Mouse (Mus musculus) kidney, adult 2 months (tissue): ENCODE results near the gene Zfp523. TPM values are rescaled to one million over a fixed set of nuclear protein-coding genes. Genes with fewer than 3 reads are reported as not detected.

Experiments used
- DNase-seq: peaks from one replicate; pipeline ENCODE4 v3.0.0; 2021
- H3K27ac ChIP-seq: fragments of 200-500 bp; 2 replicates; pipeline ENCODE4 v1.5.1; 2012; ENCODE audit warnings: low read depth, low read length, control low read depth, inconsistent platforms; ENCODE audit not compliant: insufficient read depth
- H3K27me3 ChIP-seq: fragments of 200-500 bp; replicated peaks from 2 replicates; pipeline ENCODE4 v1.6.1; 2012; ENCODE audit warnings: mild to moderate bottlenecking, moderate library complexity, low read length, inconsistent platforms; ENCODE audit not compliant: control insufficient read depth, insufficient read depth
- H3K36me3 ChIP-seq: fragments of 200-500 bp; 2 replicates; pipeline ENCODE4 v1.6.1; 2012; ENCODE audit warnings: mild to moderate bottlenecking, moderate library complexity, low read length, inconsistent platforms; ENCODE audit not compliant: control insufficient read depth, insufficient read depth
- H3K4me1 ChIP-seq: fragments of 200-500 bp; 2 replicates; pipeline ENCODE4 v1.6.1; 2011; ENCODE audit warnings: low read length; ENCODE audit not compliant: control insufficient read depth, insufficient read depth
- H3K4me3 ChIP-seq: fragments of 200-500 bp; 2 replicates; pipeline ENCODE4 v1.5.1; 2011; ENCODE audit warnings: mild to moderate bottlenecking, low read depth, low read length, control low read depth; ENCODE audit not compliant: insufficient read depth
- CTCF ChIP-seq: fragments of 200-500 bp; conservative IDR thresholded peaks from 2 replicates; pipeline ENCODE4 v1.5.1; 2011; ENCODE audit warnings: low read depth, mild to moderate bottlenecking, control low read depth, low read length, moderate library complexity, mixed read lengths; ENCODE audit not compliant: insufficient read depth, insufficient read length
- POLR2A ChIP-seq: fragments of 200-500 bp; IDR thresholded peaks from one replicate; pipeline ENCODE4 v1.6.1; 2011; ENCODE audit warnings: low read depth, low read length, control low read depth
- WGBS: fragments of 180-500 bp; shearing (Covaris S2); methylation state at CpG from one replicate; pipeline ENCODE4 v1.1.7; 2018; 5-methylcytosine and 5-hydroxymethylcytosine counted together
- polyA plus RNA-seq: library from polyadenylated mRNA; depleted of rRNA; stranded (reverse); fragments of >200 nt; gene quantifications from 2 replicates; pipeline ENCODE4 v1.2.3, GENCODE M21; 2012

Zfp523 gene
- polyA plus RNA-seq, 1 experiment: 54.1 TPM

DNA sequence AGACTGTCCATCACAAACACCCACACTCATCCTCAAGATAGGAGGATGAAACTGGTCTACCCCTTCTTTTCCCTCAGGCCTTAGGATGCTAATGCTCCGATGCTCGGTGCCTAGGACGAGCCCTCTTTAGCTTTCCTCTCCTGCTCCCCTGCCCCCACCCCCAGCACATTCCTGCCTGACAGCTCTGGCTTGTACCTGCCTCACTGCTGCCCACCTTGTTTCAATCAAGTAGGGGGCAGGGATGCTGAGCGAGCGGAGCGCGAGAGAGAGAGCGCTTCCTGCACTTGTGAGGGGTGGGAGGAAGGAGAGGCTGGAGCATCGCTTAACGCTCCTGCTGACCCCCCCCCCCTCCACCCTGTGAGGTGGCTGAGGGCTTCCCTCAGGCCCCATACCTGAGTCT is 16.6 kb upstream of the Zfp523 start:
- Histone ChIP-seq H3K27me3 (no peaks in the 10 kb centered on the region), H3K27ac (no peak overlapping the region), H3K4me1 (no peaks in the 10 kb centered on the region), H3K4me3 (no peak overlapping the region), H3K36me3 (no peaks in the 10 kb centered on the region)
- TF ChIP-seq POLR2A (no peak), CTCF (no peak)
- WGBS: 45% methylated on average over 10 of the region's 10 CpGs
- no peak for DNase-seq

DNA sequence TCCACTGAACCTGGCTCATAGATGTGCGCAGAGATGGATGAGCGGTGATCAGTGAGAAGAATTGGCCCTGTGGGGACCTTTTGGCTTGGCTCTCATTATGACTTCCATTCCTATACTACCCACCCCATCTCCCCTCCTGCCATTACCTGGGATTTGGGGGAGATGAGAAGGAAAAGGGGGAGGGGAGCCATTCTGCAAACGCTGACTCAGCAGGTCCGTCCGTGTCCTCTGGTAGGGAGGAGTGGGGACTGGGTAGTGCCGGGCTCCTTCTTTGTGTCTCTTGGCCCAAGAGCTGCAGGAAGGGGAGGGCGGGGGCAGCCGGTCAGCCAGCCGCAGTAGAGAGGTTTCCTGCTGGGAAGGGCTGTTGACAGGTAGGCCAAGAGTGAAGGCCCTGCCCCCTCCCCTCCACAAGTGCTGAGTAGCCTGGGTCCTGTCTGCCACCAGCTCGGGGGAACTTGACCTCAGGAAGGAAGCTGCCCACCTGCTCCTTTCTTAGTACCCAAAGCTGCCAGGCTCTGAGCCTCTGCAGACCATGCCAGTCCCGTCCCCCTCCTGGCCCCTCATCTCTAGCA is 15.5 kb upstream of the Zfp523 start:
- Histone ChIP-seq H3K27ac (no peak overlapping the region), H3K36me3 (no peaks in the 10 kb centered on the region), H3K27me3 (no peaks in the 10 kb centered on the region), H3K4me1 (no peaks in the 10 kb centered on the region), H3K4me3 (no peak overlapping the region)
- WGBS: 41% methylated on average over 11 of the region's 11 CpGs
- DNase-seq: no peak
- no peak for TF ChIP-seq CTCF
- no peak for TF ChIP-seq POLR2A

DNA sequence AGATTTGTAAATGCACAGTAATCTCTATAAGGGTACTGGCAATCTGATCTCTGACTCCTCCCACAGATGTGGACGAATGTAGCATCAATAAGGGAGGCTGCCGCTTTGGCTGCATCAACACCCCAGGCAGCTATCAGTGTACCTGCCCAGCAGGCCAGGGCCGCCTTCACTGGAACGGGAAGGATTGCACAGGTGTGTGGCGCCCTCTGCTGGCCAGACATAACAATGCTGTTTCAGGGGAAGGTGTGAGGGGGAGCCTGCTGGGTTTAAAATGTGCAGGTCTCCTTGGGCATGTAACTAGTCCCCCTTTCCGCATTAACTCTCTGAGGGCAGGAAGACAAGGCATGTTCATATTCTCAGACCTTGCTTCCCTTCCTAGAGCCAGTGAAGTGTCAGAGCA is 13.3 kb upstream of the Zfp523 start:
- TF ChIP-seq POLR2A (no peak), CTCF (peak; percentile 94; the same call in 1 of the 2 replicates)
- Histone ChIP-seq H3K27me3 (no peaks in the 10 kb centered on the region), H3K27ac (no peak overlapping the region), H3K36me3 (no peaks in the 10 kb centered on the region), H3K4me1 (no peaks in the 10 kb centered on the region), H3K4me3 (no peak overlapping the region)
- 11% methylated on average over 6 of the region's 6 CpGs for WGBS
- peak; percentile 71 for DNase-seq

DNA sequence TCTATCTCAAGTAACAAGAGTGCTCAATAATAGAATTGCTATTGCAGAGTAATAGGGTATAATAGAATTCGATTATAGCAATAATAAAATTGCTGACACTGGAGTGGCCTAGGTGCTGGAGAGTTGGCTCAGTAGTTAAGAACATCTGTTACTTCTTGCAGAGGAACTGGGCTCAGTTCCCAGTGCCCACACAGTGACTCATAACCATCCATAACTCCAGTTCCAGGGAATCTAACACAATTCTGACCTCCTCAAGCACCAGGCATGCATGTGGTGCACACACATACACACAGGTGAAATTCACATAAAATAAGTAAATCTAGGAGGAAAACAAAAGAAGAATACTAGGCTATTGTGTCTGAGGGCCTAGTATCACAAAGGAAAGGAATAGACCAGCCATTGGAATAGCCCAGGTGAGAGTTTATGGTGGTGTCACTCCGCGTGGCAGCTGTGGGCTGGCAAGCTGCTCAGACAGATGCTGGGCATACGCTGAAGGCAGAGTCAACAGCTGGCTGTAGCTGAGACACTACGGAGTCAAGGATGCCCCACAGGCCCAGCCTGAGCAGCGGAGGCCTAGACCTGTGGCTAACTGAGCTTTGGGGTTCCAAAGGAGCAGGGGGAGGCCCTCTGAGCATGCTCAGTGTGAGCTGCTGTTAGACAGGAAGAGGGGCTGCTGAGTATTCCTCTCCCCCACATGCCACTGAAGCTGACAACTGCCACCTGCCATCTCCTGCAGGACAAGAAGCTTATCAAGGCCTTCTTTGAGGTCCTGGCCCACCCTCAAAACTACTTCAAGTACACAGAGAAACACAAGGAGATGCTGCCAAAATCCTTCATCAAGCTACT is 6.2 kb upstream of the Zfp523 start:
- Histone ChIP-seq H3K27ac (no peak overlapping the region), H3K4me1 (no peaks in the 10 kb centered on the region), H3K36me3 (no peaks in the 10 kb centered on the region), H3K27me3 (no peaks in the 10 kb centered on the region), H3K4me3 (no peak overlapping the region)
- 80% methylated on average over 6 of the region's 6 CpGs for WGBS
- DNase-seq: no peak
- TF ChIP-seq POLR2A (no peak), CTCF (no peak)

DNA sequence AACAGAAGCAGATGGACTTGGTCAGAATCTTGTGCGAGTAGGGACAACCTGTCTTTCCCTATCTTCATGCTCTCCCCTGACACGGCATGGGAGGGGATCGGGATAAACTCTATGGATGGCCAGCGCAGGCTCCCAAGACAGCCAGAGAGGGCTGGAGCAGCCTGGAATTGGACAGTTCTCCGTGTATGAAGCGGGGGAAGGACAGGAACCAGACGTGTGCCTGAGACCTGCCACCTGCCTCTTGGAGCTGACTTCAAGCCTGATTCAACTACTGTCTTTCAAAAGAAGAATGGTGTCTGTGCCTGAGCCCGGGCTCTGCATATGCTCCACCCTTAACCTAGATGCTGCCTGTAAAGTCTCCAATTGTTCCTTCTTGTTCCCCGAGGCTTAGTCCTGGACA is 4.2 kb upstream of the Zfp523 start:
- TF ChIP-seq CTCF: no peak
- no peak for TF ChIP-seq POLR2A
- H3K4me3 ChIP-seq: no peak overlapping the region
- DNase-seq: no peak
- no peak overlapping the region for H3K27ac ChIP-seq
- no peaks in the 10 kb centered on the region for H3K36me3 ChIP-seq
- WGBS: 57% methylated on average over 9 of the region's 9 CpGs
- peaks cover 4% of the 10 kb centered on the region for H3K4me1 ChIP-seq
- no peaks in the 10 kb centered on the region for H3K27me3 ChIP-seq

DNA sequence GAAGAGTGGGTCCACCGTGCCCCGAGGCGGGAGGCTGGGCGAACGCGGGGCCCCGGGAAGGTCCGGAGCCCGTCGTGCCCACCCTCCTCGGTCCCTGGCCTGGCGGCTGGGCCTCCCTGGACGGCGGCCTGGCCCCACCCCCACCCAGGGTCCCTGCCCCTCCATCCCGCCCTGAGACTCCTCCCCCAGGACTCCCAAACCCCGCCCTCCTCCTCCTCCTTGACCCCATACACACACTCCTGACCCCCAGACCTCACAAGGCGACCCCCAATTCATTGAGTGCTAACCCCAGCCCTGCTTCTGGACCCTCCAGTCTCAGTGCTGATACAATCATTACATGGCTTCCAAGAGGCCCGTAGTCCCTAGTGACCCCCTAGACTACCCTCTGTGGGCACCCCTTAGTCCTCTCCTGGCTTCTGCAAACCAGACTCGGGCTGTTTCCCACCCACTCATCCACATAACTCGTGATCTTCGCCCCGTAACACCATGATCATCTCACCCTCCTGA is 664 bp downstream of the Zfp523 start:
- no peak for TF ChIP-seq POLR2A
- TF ChIP-seq CTCF: no peak
- WGBS: 5% methylated on average over 20 of the region's 22 CpGs
- H3K4me1 ChIP-seq: peaks cover 4% of the 10 kb centered on the region
- H3K4me3 ChIP-seq: peak overlapping the region; percentile 90
- H3K27ac ChIP-seq: peak overlapping the region; percentile 83
- no peaks in the 10 kb centered on the region for H3K36me3 ChIP-seq
- DNase-seq: no peak
- H3K27me3 ChIP-seq: no peaks in the 10 kb centered on the region

DNA sequence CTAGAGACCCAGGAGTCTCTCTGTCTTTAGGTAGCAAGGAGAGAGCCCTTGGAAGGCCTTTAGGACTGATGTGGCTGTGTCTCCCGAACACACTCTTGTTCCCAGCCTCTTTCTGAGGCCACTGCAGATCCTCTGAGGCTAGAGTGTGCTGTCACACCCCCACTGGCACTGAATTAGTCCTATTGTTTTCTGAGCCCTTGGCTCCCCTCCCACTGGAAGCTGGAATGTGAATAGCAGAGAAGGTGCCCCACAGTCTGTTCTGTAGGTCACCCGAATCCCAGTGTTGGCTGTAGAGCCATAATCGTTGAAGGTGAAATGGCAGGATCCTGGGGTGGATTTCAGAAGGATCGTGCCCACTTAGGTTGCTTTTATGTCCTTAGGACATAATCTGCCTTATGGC is 3.4 kb downstream of the Zfp523 start:
- TF ChIP-seq POLR2A (no peak), CTCF (no peak)
- Histone ChIP-seq H3K27me3 (no peaks in the 10 kb centered on the region), H3K36me3 (no peaks in the 10 kb centered on the region), H3K27ac (no peak overlapping the region), H3K4me1 (peaks cover 4% of the 10 kb centered on the region), H3K4me3 (no peak overlapping the region)
- WGBS: 51% methylated on average over 4 of the region's 4 CpGs
- DNase-seq: peak; percentile 48
